In genomic region chr10:96047960-96048536, GRCm38 (mm10) we compare ENCODE assay signal across 15 mouse cellular contexts.
DNase-seq lines count a peak whose midpoint lies in the region; ATAC-seq and TF ChIP-seq lines count a peak whose summit lies in the region.
"Had no signal": no experiment of that assay in that cellular context is flagged by ENCODE, and none has a peak within 500 bp of the region (broad histone marks: within the 10 kb centered on the region; RNA-seq: fewer than 3 reads in every experiment).

No protein-coding gene starts in this region.

- no peaks in the 10 kb centered on the region for H3K9me3 ChIP-seq in heart, embryonic 15.5 days (replicated peaks)
- no peaks in the 10 kb centered on the region for H3K9me3 ChIP-seq in liver, embryonic 11.5 days (ENCODE audit: control insufficient read depth, low read length)
- H3K9me3 ChIP-seq in liver, postnatal 0 days (ENCODE audit: low read length), result no peaks in the 10 kb centered on the region
- H3K9me3 ChIP-seq in embryonic facial prominence, embryonic 11.5 days (replicated peaks; ENCODE audit: control insufficient read depth, low read length), result no peaks in the 10 kb centered on the region
- H3K9me3 ChIP-seq: lung, embryonic 15.5 days; neural tube, embryonic 15.5 days had no signal

- no peaks in the 10 kb centered on the region for H3K27me3 ChIP-seq in heart, embryonic 15.5 days
- H3K27me3 ChIP-seq in liver, embryonic 11.5 days (replicated peaks; ENCODE audit: control insufficient read depth, insufficient read depth, low read length), result no peaks in the 10 kb centered on the region
- H3K27me3 ChIP-seq in liver, postnatal 0 days (ENCODE audit: insufficient read depth, low read length), result no peaks in the 10 kb centered on the region
- H3K27me3 ChIP-seq in embryonic facial prominence, embryonic 11.5 days (ENCODE audit: control insufficient read depth, insufficient read depth, low read length), result no peaks in the 10 kb centered on the region
- H3K27me3 ChIP-seq: lung, embryonic 15.5 days; neural tube, embryonic 15.5 days had no signal

- H3K27ac ChIP-seq in heart, embryonic 15.5 days, result peak overlapping the region; percentile 62
- H3K27ac ChIP-seq in liver, embryonic 11.5 days (ENCODE audit: low read depth, low read length), result peak overlapping the region; percentile 61
- no peak overlapping the region for H3K27ac ChIP-seq in liver, postnatal 0 days (ENCODE audit: low read depth)
- no peak overlapping the region for H3K27ac ChIP-seq in embryonic facial prominence, embryonic 11.5 days (replicated peaks; ENCODE audit: low read depth, low read length)
- H3K27ac ChIP-seq: gastrocnemius, adult 2 months; lung, embryonic 15.5 days; neural tube, embryonic 15.5 days had no signal

- no peak overlapping the region for H3K9ac ChIP-seq in heart, embryonic 15.5 days
- 0 out of 2 replicates have a peak overlapping the region, but pooled peaks have one; percentile 25 for H3K9ac ChIP-seq in liver, embryonic 11.5 days (ENCODE audit: low read depth, low read length)
- H3K9ac ChIP-seq in liver, postnatal 0 days (replicated peaks), result no peak overlapping the region
- no peak overlapping the region for H3K9ac ChIP-seq in embryonic facial prominence, embryonic 11.5 days (replicated peaks; ENCODE audit: low read length)
- H3K9ac ChIP-seq: forebrain, postnatal 0 days; lung, embryonic 15.5 days; neural tube, embryonic 15.5 days had no signal

- intact Hi-C loops in heart, postnatal 10 days (cut with DNase I), result no loop called here

- no peak for TF ChIP-seq CTCF in liver, postnatal 0 days (IDR thresholded peaks at IDR 0.05; ENCODE audit: low read depth)

- ATAC-seq in heart, embryonic 15.5 days (replicated peaks; ENCODE audit: insufficient number of reproducible peaks, insufficient read depth, low FRiP score, low read depth), result no peak
- ATAC-seq in liver, embryonic 11.5 days (replicated peaks; ENCODE audit: low FRiP score), result peak; percentile 71
- ATAC-seq in liver, postnatal 0 days, result no peak; the same call in 1 of the 2 replicates
- ATAC-seq in embryonic facial prominence, embryonic 11.5 days (replicated peaks; ENCODE audit: insufficient number of reproducible peaks, low FRiP score, low TSS enrichment, low read depth), result no peak
- ATAC-seq: CD4-positive, CD25-positive, alpha-beta regulatory T cell, adult 4 months; forebrain, postnatal 0 days; inflammation-experienced regulatory T-cells, adult 6 months had no signal

- 13% methylated on average over 9 of the region's 9 CpGs for WGBS in heart, embryonic 15.5 days
- WGBS in liver, embryonic 11.5 days, result 15% methylated on average over 9 of the region's 9 CpGs
- WGBS in liver, postnatal 0 days (ENCODE audit: insufficient replicate concordance), result 31% methylated on average over 9 of the region's 9 CpGs
- 16% methylated on average over 9 of the region's 9 CpGs for WGBS in embryonic facial prominence, embryonic 11.5 days

- peaks cover 12% of the 10 kb centered on the region for H3K4me1 ChIP-seq in heart, embryonic 15.5 days (replicated peaks)
- peaks cover 18% of the 10 kb centered on the region for H3K4me1 ChIP-seq in liver, embryonic 11.5 days (replicated peaks; ENCODE audit: control insufficient read depth, insufficient read depth, low read length)
- H3K4me1 ChIP-seq in liver, postnatal 0 days (ENCODE audit: insufficient read depth), result 0 out of 2 replicates have a peak, but pooled peaks cover 3% of the 10 kb centered on the region
- H3K4me1 ChIP-seq in embryonic facial prominence, embryonic 11.5 days (ENCODE audit: control insufficient read depth, insufficient read depth, low read length), result no peaks in the 10 kb centered on the region
- H3K4me1 ChIP-seq: lung, embryonic 15.5 days; neural tube, embryonic 15.5 days had no signal

- no peak for TF ChIP-seq EP300 in liver, postnatal 0 days (IDR thresholded peaks at IDR 0.05; ENCODE audit: low read depth)

- peak overlapping the region; percentile 17; the same call in 1 of the 2 replicates for H3K4me2 ChIP-seq in heart, embryonic 15.5 days
- H3K4me2 ChIP-seq in liver, embryonic 11.5 days, result peak overlapping the region; percentile 57
- no peak overlapping the region for H3K4me2 ChIP-seq in liver, postnatal 0 days (ENCODE audit: low read depth, low read length)
- H3K4me2 ChIP-seq in embryonic facial prominence, embryonic 11.5 days (ENCODE audit: low read depth, low read length), result no peak overlapping the region
- H3K4me2 ChIP-seq: lung, embryonic 15.5 days; neural tube, embryonic 15.5 days had no signal

- H3K4me3 ChIP-seq in heart, embryonic 15.5 days, result no peak overlapping the region
- H3K4me3 ChIP-seq in liver, embryonic 11.5 days (ENCODE audit: low read depth, low read length), result no peak overlapping the region
- H3K4me3 ChIP-seq in liver, postnatal 0 days (ENCODE audit: low read depth, low read length), result no peak overlapping the region
- H3K4me3 ChIP-seq in embryonic facial prominence, embryonic 11.5 days (ENCODE audit: low read depth, low read length), result no peak overlapping the region
- H3K4me3 ChIP-seq: gastrocnemius, adult 2 months; lung, embryonic 15.5 days; neural tube, embryonic 15.5 days had no signal

- DNase-seq in heart, postnatal 10 days, result no peak
- DNase-seq in liver, embryonic 11.5 days (ENCODE audit: low spot score), result peak; percentile 41
- no peak for DNase-seq in liver, postnatal 0 days
- DNase-seq in embryo, embryonic 10.5 days (ENCODE audit: low spot score), result peak; percentile 13
- DNase-seq in embryonic facial prominence, embryonic 11.5 days (ENCODE audit: low spot score), result peak; percentile 5
- no peak for DNase-seq in thymus, postnatal 4 days
- DNase-seq: cerebellum, adult 11-12 months; forebrain, postnatal 0 days; gastrocnemius, adult 2 months; heart, postnatal 4 days had no signal

- H3K36me3 ChIP-seq in heart, embryonic 15.5 days, result peaks cover 7% of the 10 kb centered on the region; the same call in 1 of the 2 replicates
- peaks cover under 1% of the 10 kb centered on the region; the same call in 1 of the 2 replicates for H3K36me3 ChIP-seq in liver, embryonic 11.5 days (ENCODE audit: control insufficient read depth, insufficient read depth, low read length)
- no peaks in the 10 kb centered on the region for H3K36me3 ChIP-seq in liver, postnatal 0 days (replicated peaks; ENCODE audit: insufficient read depth, low read length)
- H3K36me3 ChIP-seq in embryonic facial prominence, embryonic 11.5 days (replicated peaks; ENCODE audit: control insufficient read depth, insufficient read depth, low read depth, low read length), result no peaks in the 10 kb centered on the region
- H3K36me3 ChIP-seq: lung, embryonic 15.5 days had no signal

Comparison
In these comparisons a context has a peak if more than half of its experiments do, and no peak if none do; other contexts are left out.
1. H3K27ac ChIP-seq: peak in heart, embryonic 15.5 days (single experiment) and liver, embryonic 11.5 days (single experiment); none in liver, postnatal 0 days (single experiment) and embryonic facial prominence, embryonic 11.5 days (single experiment).
2. H3K4me2 ChIP-seq: peak in heart, embryonic 15.5 days (single experiment) and liver, embryonic 11.5 days (single experiment); none in liver, postnatal 0 days (single experiment) and embryonic facial prominence, embryonic 11.5 days (single experiment).
3. DNase-seq: peak in liver, embryonic 11.5 days (single experiment), embryo, embryonic 10.5 days (single experiment) and embryonic facial prominence, embryonic 11.5 days (single experiment); none in heart, postnatal 10 days (0 of 2), liver, postnatal 0 days (single experiment) and thymus, postnatal 4 days (single experiment).